Mouse (Mus musculus) layer of hippocampus, adult 2 months (tissue): ENCODE data around the gene Fdx1. TPM values are rescaled to one million over a fixed set of nuclear protein-coding genes. Genes with fewer than 3 reads are reported as not detected.

Source experiments
- DNase-seq, 2 experiments: peaks; one replicate each; pipeline ENCODE4 v3.0.0; 2022; ENCODE audit warnings: low spot score in 2 of 2
- H3K27ac ChIP-seq: fragments of 200-600 bp; 2 replicates; pipeline ENCODE4 v1.8.1; 2022
- H3K4me3 ChIP-seq: fragments of 200-600 bp; 2 replicates; pipeline ENCODE4 v1.8.1; 2022; ENCODE audit warnings: mild to moderate bottlenecking
- CTCF ChIP-seq: fragments of 200-600 bp; conservative IDR thresholded peaks from 2 replicates; pipeline ENCODE4 v1.8.1; 2022; ENCODE audit warnings: antibody characterized with exemption, mild to moderate bottlenecking, moderate library complexity
- total RNA-seq, 2 experiments: library from RNA; stranded (reverse); gene quantifications; 2 replicates each; pipeline ENCODE4 v1.2.3; 2021

The Fdx1 gene
- total RNA-seq, 2 experiments from 2014 or later, result 17.1 to 18.7 TPM

- TF ChIP-seq CTCF, result no peak
- no peak overlapping the region for H3K4me3 ChIP-seq
- DNase-seq, result no peak
- no peak overlapping the region for H3K27ac ChIP-seq
Observed at GRCm38 (mm10) chr9:51956484-51956883, 6.9 kb downstream of the Fdx1 start.

- Histone ChIP-seq H3K4me3 (no peak overlapping the region), H3K27ac (no peak overlapping the region)
- peak in 1 of 2 experiments; percentile 42 for DNase-seq
- TF ChIP-seq CTCF, result peak; percentile 91
Observed at GRCm38 (mm10) chr9:51951337-51951736, 12.0 kb downstream of the Fdx1 start.

GRCm38 (mm10) chr9:51950667-51951066 lies 12.7 kb downstream of the Fdx1 start:
- no peak for DNase-seq
- TF ChIP-seq CTCF, result no peak
- H3K4me3 ChIP-seq, result no peak overlapping the region
- H3K27ac ChIP-seq, result no peak overlapping the region

GRCm38 (mm10) chr9:51950225-51950624 lies 13.1 kb downstream of the Fdx1 start:
- no peak for DNase-seq
- no peak for TF ChIP-seq CTCF
- Histone ChIP-seq H3K27ac (no peak overlapping the region), H3K4me3 (no peak overlapping the region)

GRCm38 (mm10) chr9:51943934-51944333 lies 19.4 kb downstream of the Fdx1 start:
- Histone ChIP-seq H3K27ac (no peak overlapping the region), H3K4me3 (no peak overlapping the region)
- DNase-seq, result no peak
- TF ChIP-seq CTCF, result no peak

GRCm38 (mm10) chr9:51934641-51935040 lies 28.7 kb downstream of the Fdx1 start:
- DNase-seq, result peak; percentile 16 to 27
- Histone ChIP-seq H3K4me3 (no peak overlapping the region), H3K27ac (no peak overlapping the region; the same call in 1 of the 2 replicates)
- TF ChIP-seq CTCF, result no peak

GRCm38 (mm10) chr9:51931997-51932396 lies 31.4 kb downstream of the Fdx1 start:
- Histone ChIP-seq H3K27ac (no peak overlapping the region), H3K4me3 (no peak overlapping the region)
- TF ChIP-seq CTCF, result no peak
- DNase-seq, result no peak

- no peak for TF ChIP-seq CTCF
- no peak for DNase-seq
Observed at GRCm38 (mm10) chr9:51931054-51931690, 32.2 kb downstream of the Fdx1 start.

GRCm38 (mm10) chr9:51929972-51930371 lies 33.4 kb downstream of the Fdx1 start:
- no peak for DNase-seq
- TF ChIP-seq CTCF, result no peak
- H3K27ac ChIP-seq, result no peak overlapping the region
- no peak overlapping the region for H3K4me3 ChIP-seq

More at GRCm38 (mm10) chr9:51931054-51931690, 32.2 kb downstream of the Fdx1 start:
- Histone ChIP-seq H3K4me3 (no peak overlapping the region), H3K27ac (no peak overlapping the region)

GRCm38 (mm10) chr9:51928659-51929058 lies 34.7 kb downstream of the Fdx1 start:
- no peak overlapping the region for H3K27ac ChIP-seq
- TF ChIP-seq CTCF, result no peak
- no peak overlapping the region for H3K4me3 ChIP-seq
- DNase-seq, result no peak

- Histone ChIP-seq H3K27ac (no peak overlapping the region), H3K4me3 (no peak overlapping the region)
- TF ChIP-seq CTCF, result no peak
- DNase-seq, result no peak
Observed at GRCm38 (mm10) chr9:51928116-51928515, 35.2 kb downstream of the Fdx1 start.

- H3K27ac ChIP-seq, result no peak overlapping the region
- no peak for TF ChIP-seq CTCF
- no peak overlapping the region for H3K4me3 ChIP-seq
- DNase-seq, result no peak
Observed at GRCm38 (mm10) chr9:51927680-51928079, 35.7 kb downstream of the Fdx1 start.

- no peak overlapping the region for H3K27ac ChIP-seq
- no peak for DNase-seq
- no peak overlapping the region for H3K4me3 ChIP-seq
- TF ChIP-seq CTCF, result no peak
Observed at GRCm38 (mm10) chr9:51926629-51927028, 36.7 kb downstream of the Fdx1 start.

GRCm38 (mm10) chr9:51924551-51925081 lies 38.7 kb downstream of the Fdx1 start:
- Histone ChIP-seq H3K4me3 (no peak overlapping the region), H3K27ac (no peak overlapping the region)
- no peak for DNase-seq
- TF ChIP-seq CTCF, result no peak
